ENCODE assay signal across 8 mouse cellular contexts in the genomic region with DNA sequence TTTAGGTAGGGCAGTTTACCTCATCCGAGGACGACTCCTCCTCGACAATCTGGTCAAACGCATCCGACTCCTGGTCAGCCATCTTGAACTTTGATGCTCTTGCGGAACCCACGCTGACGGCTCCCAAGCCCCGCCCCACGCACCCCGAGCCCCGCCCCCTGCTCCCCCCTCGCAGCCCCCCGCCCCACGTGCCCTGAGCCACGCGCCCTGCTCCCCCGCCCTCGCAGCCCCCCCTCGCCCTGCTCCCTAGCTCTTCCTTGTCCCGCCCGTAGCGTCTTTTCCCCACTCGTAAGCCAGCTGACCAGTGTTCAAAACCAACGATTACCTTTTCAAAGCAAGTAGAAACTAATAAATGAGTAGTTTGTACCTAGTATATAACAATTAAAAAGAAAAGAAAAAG. TPM values are rescaled to one million over a fixed set of nuclear protein-coding genes. Genes with fewer than 3 reads are reported as not detected.
A peak's percentile ranks its signal among the peaks of the same experiment; 100 is the strongest.
DNase-seq lines count a peak whose midpoint lies in the region; ATAC-seq and TF ChIP-seq lines count a peak whose summit lies in the region.

A gene (minus strand): TSS at position 101 of the 400 bp plus-strand sequence.

- no peaks in the 10 kb centered on the region for H3K4me1 ChIP-seq in heart, embryonic 13.5 days
- H3K4me1 ChIP-seq in limb, embryonic 14.5 days (ENCODE audit: control insufficient read depth, insufficient read depth, low read length) = no peaks in the 10 kb centered on the region
- H3K4me1 ChIP-seq in testis, adult 2 months (ENCODE audit: control insufficient read depth, insufficient read depth, low read length) = no peaks in the 10 kb centered on the region

- peaks cover 4% of the 10 kb centered on the region; the same call in 1 of the 2 replicates for H3K9me3 ChIP-seq in heart, embryonic 13.5 days
- no peaks in the 10 kb centered on the region for H3K9me3 ChIP-seq in limb, embryonic 14.5 days (ENCODE audit: control insufficient read depth, low read length)

- H3K9ac ChIP-seq in heart, embryonic 13.5 days = no peak within 1 kb of the TSS
- H3K9ac ChIP-seq in limb, embryonic 14.5 days (ENCODE audit: low read depth, low read length, severe bottlenecking) = no peak within 1 kb of the TSS; the same call in 1 of the 2 replicates

- peak within 1 kb of the TSS; percentile 67 for H3K4me3 ChIP-seq in heart, embryonic 13.5 days
- peak within 1 kb of the TSS; percentile 51 for H3K4me3 ChIP-seq in limb, embryonic 14.5 days (replicated peaks; ENCODE audit: low read length)
- H3K4me3 ChIP-seq in testis, adult 2 months (ENCODE audit: control insufficient read depth, low read depth, low read length) = peak within 1 kb of the TSS; percentile 88

- TF ChIP-seq CTCF in testis, adult 2 months (IDR thresholded peaks at IDR 0.05; ENCODE audit: control insufficient read depth, insufficient read depth, insufficient replicate concordance, low read depth, low read length) = no peak

- ATAC-seq in heart, embryonic 13.5 days (ENCODE audit: extremely low read depth, insufficient number of reproducible peaks, low FRiP score, low TSS enrichment) = no peak
- no peak for ATAC-seq in limb, embryonic 14.5 days (ENCODE audit: low FRiP score, low read depth)

- peak within 1 kb of the TSS; percentile 65 for H3K4me2 ChIP-seq in heart, embryonic 13.5 days
- H3K4me2 ChIP-seq in limb, embryonic 14.5 days (replicated peaks; ENCODE audit: low read depth, low read length, severe bottlenecking) = peak within 1 kb of the TSS; percentile 45

- 85% methylated on average over 25 of the region's 25 CpGs for WGBS in heart, embryonic 13.5 days
- 86% methylated on average over 25 of the region's 25 CpGs for WGBS in limb, embryonic 14.5 days

- TF ChIP-seq POLR2A in limb, embryonic 14.5 days (IDR thresholded peaks at IDR 0.05; ENCODE audit: borderline replicate concordance, extremely low read depth, insufficient read depth, insufficient read length) = no peak
- TF ChIP-seq POLR2A in testis, adult 2 months (IDR thresholded peaks at IDR 0.05; ENCODE audit: control insufficient read depth, low read depth, low read length) = peak; percentile 49; the same call in 1 of the 2 replicates

- 0 out of 2 replicates have a peak, but pooled peaks cover 2% of the 10 kb centered on the region for H3K36me3 ChIP-seq in heart, embryonic 13.5 days
- no peaks in the 10 kb centered on the region for H3K36me3 ChIP-seq in limb, embryonic 14.5 days (ENCODE audit: control insufficient read depth, insufficient read depth, low read length)
- no peaks in the 10 kb centered on the region for H3K36me3 ChIP-seq in testis, adult 2 months (ENCODE audit: control insufficient read depth, insufficient read depth, low read length)

- H3K27me3 ChIP-seq in heart, embryonic 13.5 days (replicated peaks) = no peaks in the 10 kb centered on the region
- no peaks in the 10 kb centered on the region for H3K27me3 ChIP-seq in limb, embryonic 14.5 days (ENCODE audit: control insufficient read depth, insufficient read depth, low read length)
- H3K27me3 ChIP-seq in testis, adult 2 months (ENCODE audit: control insufficient read depth, insufficient read depth, low read length) = no peaks in the 10 kb centered on the region

- no peak for DNase-seq in heart, postnatal 25 days (ENCODE audit: low spot score)
- no peak for DNase-seq in adrenal gland, postnatal 14 days
- no peak for DNase-seq in heart, postnatal 10 days
- no peak for DNase-seq in limb, embryonic 14.5 days (ENCODE audit: low spot score)
- DNase-seq in ovary, postnatal 36 days (ENCODE audit: low spot score) = no peak
- DNase-seq in thymus, postnatal 14 days = no peak

- H3K27ac ChIP-seq in heart, embryonic 13.5 days (replicated peaks) = no peak within 1 kb of the TSS
- H3K27ac ChIP-seq in limb, embryonic 14.5 days (replicated peaks; ENCODE audit: low read depth, low read length) = no peak within 1 kb of the TSS
- H3K27ac ChIP-seq in testis, adult 2 months (ENCODE audit: control insufficient read depth, insufficient read depth, low read depth, low read length) = peak within 1 kb of the TSS; percentile 91

- intact Hi-C loops in heart, postnatal 25 days (cut with DNase I) = no loop called here
- intact Hi-C loops in heart, postnatal 10 days (cut with DNase I) = no loop called here

RNA-seq across cellular contexts. Expression of the gene that starts here (rescaled TPM):
- polyA plus RNA-seq in heart, embryonic 13.5 days (2015; fragmentation: Nextera tagmentation; extraction: Ambion mirVana) = 18.1 and 19.7 TPM in 2 replicates
- total RNA-seq in heart, postnatal 25 days (2021) = 10 to 100 TPM in 1 of 2 experiments, 1 to 10 TPM in 1; 7.4 to 10.1 TPM
- total RNA-seq in adrenal gland, postnatal 14 days (2021) = 17.6 and 17.7 TPM in 2 replicates
- total RNA-seq in heart, postnatal 10 days (2021) = 10 to 100 TPM; 12.9 to 15.7 TPM
- 7.8 and 8.2 TPM in 2 replicates for polyA plus RNA-seq in limb, embryonic 14.5 days (2012; rRNA removed)
- 8.1 and 10.6 TPM in 2 replicates for polyA plus RNA-seq in limb, embryonic 14.5 days (2014; fragmentation: Nextera tagmentation; extraction: Ambion mirVana)
- 11.1 and 14.7 TPM in 2 replicates for polyA plus RNA-seq in testis, adult 2 months (2012; rRNA removed)
